Mouse (Mus musculus) left cerebral cortex, postnatal 14 days (tissue): ENCODE measurements at regions not wholly inside any gene's neighbourhood (a gene's known extent, or its start where the extent isn't known, plus 50 kb on each side); places are given as distances from the start of the nearest gene placed in this dataset.
A peak's percentile ranks its signal among the peaks of the same experiment; 100 is the strongest.

ENCODE experiments used
- DNase-seq, 2 experiments: peaks; one replicate each; pipeline ENCODE4 v3.0.0; 2021 to 2022; ENCODE audit warnings: low spot score in 2 of 2, mixed read lengths in 1 of 2
- intact Hi-C: fragments of 180-260 bp; cut with DNase I; formaldehyde crosslinking; loops from one replicate; pipeline ENCODE4 v1.15.1; 2025

- peak; percentile 33 to 35 for DNase-seq
- intact Hi-C loops: no loop called here
These were observed 103.4 kb downstream of the Brms1l start for GRCm38 (mm10) chr12:55939281-55940142.

GRCm38 (mm10) chr12:55934172-55934571 lies 98.0 kb downstream of the Brms1l start:
- DNase-seq: no peak
- intact Hi-C loops: no loop called here

- no peak for DNase-seq
- intact Hi-C loops: no loop called here
These were observed 97.3 kb downstream of the Brms1l start for GRCm38 (mm10) chr12:55933417-55933816.

- DNase-seq: no peak
- intact Hi-C loops: no loop called here
These were observed 94.3 kb downstream of the Brms1l start for GRCm38 (mm10) chr12:55930468-55930867.

GRCm38 (mm10) chr12:55926974-55927321 lies 90.8 kb downstream of the Brms1l start:
- intact Hi-C loops: no loop called here

GRCm38 (mm10) chr12:55926276-55926973 lies 90.3 kb downstream of the Brms1l start:
- intact Hi-C loops: no loop called here
- no peak for DNase-seq

More at GRCm38 (mm10) chr12:55926974-55927321, 90.8 kb downstream of the Brms1l start:
- no peak for DNase-seq
